Mouse (Mus musculus) E14TG2a.4 (cell line): Measurements from ENCODE around the gene Nfe2l2.

Source experiments
- H3K27me3 ChIP-seq: 2 replicates; pipeline ENCODE4 v1.6.1; 2014; ENCODE audit warnings: low read length, control low read depth; ENCODE audit not compliant: insufficient read depth
- H3K36me3 ChIP-seq: 2 replicates; pipeline ENCODE4 v1.6.1; 2014; ENCODE audit warnings: low read length, control low read depth; ENCODE audit not compliant: insufficient read depth
- H3K4me1 ChIP-seq: replicated peaks from 2 replicates; pipeline ENCODE4 v1.6.1; 2014; ENCODE audit warnings: low read depth, low read length, control low read depth
- H3K4me3 ChIP-seq: replicated peaks from 2 replicates; pipeline ENCODE4 v1.5.1; 2014; ENCODE audit warnings: mild to moderate bottlenecking, low read length
- H3K9me3 ChIP-seq: 2 replicates; pipeline ENCODE4 v1.6.1; 2014; ENCODE audit warnings: low read length, control low read depth
- CTCF ChIP-seq: conservative IDR thresholded peaks from 2 replicates; pipeline ENCODE4 v1.5.1; 2014; ENCODE audit warnings: low read length
- NANOG ChIP-seq: IDR thresholded peaks from 2 replicates; pipeline ENCODE4 v1.6.1; 2014; ENCODE audit warnings: borderline replicate concordance, low read length, mixed read lengths
- POU5F1 ChIP-seq: IDR thresholded peaks from 2 replicates; pipeline ENCODE4 v1.6.1; 2014; ENCODE audit warnings: low read length, borderline replicate concordance

The Nfe2l2 gene

DNA sequence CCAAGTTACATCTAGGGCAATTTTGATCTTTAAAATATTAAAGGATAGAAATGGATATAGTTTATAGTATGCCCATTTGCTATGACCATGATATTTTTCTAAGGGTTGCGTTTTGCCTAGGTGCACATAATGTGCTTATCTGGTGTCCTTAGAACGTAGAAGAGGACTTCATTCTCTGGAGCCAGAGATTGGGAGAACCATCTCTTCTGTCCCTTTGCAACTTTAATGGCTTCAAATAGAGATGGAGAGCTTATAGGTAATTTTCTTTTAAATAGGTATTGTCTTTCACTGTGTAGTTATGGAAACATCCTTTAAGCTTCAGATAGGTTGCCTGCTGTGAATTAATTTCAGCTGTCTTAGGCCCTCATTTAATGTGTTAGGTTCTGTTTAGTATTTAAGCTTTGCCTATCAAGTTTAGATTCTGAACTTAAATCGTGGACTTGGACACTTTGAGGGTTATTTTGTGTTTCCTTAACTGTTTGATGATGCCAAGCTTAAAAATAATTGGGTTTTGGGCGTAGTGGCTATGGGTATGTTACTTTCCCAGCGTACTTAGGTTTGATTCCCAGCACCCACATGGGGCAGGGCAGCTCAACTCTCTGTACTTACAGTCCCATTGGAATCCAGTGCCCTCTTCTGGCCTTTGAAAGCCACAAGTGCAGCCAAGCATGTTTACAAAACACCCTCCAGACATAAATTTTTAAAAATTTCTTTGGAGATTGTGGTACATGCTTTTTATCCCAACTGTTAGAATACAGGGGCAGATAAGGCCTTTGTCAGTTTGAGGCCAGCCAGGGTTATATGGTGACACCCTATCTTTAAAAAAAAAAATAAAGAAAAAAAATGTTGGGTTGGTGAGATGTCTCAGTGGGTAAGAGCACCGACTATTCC, 33.8 kb downstream of the Nfe2l2 start:
- Histone ChIP-seq H3K9me3 (no peaks in the 10 kb centered on the region), H3K36me3 (peaks cover 17% of the 10 kb centered on the region), H3K27me3 (no peaks in the 10 kb centered on the region), H3K4me3 (no peak overlapping the region), H3K4me1 (peaks cover 21% of the 10 kb centered on the region)
- TF ChIP-seq CTCF: no peak
- no peak for TF ChIP-seq NANOG
- no peak for TF ChIP-seq POU5F1

DNA sequence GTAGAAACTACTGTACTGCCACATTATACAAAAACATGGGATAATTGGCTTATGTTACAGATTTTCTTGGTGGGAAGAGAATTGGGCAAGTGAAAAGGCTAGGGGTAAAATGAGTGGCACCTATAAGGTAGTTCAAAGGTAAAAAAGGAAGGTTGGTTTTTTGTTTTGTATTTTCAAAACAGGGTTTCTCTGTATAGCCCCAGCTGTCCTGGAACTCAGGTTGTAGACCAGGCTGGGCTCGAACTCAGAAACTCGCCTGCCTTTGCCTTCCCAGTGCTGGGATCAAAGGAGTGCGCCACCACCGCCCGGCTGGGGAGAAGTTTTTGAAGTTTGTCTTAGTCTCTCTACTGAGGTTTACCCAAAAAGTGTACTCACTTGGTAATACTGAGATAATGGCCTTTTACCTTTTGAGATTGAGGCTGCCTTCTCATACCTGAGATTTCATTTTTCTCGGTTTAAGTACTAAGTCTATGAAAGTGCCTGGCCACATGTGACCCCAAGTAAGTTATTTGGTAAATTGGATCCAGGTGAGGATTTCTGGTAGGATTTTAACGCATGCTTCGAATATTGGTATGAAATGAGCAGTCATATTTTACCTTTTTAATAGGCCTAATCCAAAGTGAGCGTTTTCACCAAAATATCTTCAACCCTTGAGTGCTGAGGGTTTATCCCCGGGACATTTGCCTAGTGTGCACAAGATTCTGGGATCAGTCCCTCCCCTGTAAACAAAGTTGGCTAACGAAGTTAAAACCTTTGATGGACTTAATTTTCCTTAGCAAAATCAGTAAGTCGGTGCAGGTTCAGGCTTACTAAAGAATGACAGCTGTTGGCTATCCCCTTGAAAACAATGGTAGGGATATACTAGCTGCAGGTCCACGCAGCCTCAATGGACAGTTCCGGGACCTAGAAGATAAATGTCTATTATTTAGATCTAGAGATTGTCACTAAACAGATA, 34.7 kb downstream of the Nfe2l2 start:
- Histone ChIP-seq H3K27me3 (no peaks in the 10 kb centered on the region), H3K4me1 (peaks cover 22% of the 10 kb centered on the region), H3K9me3 (no peaks in the 10 kb centered on the region), H3K4me3 (no peak overlapping the region), H3K36me3 (peaks cover 14% of the 10 kb centered on the region)
- TF ChIP-seq CTCF: no peak
- no peak for TF ChIP-seq NANOG
- no peak for TF ChIP-seq POU5F1

DNA sequence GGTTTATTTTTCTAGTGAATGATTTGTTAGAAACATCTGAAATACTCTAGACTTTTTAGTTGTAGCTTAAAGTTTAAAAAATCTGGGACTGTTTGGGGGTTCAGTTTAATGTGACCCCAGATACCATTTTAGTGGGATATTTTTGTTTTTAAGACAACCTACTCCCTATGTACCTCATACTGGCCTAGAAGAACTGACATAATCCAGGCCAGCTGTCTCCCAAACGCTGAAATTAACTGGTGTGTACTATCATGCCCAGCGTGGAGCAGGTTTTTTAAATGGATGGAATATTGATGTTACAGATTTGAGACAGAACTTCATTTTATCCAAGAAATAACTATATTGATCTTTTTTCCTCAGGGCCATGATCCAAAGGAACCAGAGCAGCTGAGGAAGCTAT, 43.3 kb downstream of the Nfe2l2 start:
- H3K4me1 ChIP-seq: peaks cover 51% of the 10 kb centered on the region
- peak overlapping the region; percentile 95 for H3K4me3 ChIP-seq
- no peaks in the 10 kb centered on the region for H3K27me3 ChIP-seq
- H3K36me3 ChIP-seq: peaks cover 55% of the 10 kb centered on the region
- H3K9me3 ChIP-seq: no peaks in the 10 kb centered on the region
- no peak for TF ChIP-seq POU5F1
- no peak for TF ChIP-seq NANOG

DNA sequence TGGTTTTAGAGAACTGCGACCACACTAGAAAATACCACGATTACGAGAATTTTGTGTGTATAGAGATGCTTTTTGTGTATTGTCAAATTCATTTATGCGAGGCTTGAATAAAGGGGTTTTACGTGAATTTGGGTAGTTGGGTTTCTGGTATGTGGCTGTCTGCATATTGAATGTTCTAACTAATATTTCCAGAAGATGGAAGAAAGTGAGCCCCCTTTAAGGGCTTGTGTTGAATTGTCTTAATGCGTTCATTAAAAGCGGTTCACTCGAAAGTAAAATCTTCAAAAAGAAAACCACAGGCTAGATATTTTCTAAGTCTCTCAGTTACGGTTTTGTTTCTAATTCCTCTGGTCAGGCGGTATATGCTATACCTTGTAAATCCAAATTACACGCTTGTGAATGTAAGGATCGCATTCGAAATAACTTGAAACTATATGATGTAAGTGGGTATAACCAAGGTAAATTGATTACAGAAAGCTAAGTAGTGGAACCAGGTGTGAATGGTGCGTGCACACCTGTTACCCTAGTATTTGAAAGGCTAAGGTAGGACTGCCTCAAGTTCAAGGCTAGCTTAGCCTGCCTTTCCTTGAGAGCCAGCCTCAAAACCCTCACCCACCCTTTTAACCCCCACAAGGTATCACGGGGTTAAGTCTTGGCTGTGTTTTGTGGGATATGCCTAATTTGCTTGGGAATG, 44.0 kb downstream of the Nfe2l2 start:
- Histone ChIP-seq H3K36me3 (peaks cover 54% of the 10 kb centered on the region), H3K9me3 (no peaks in the 10 kb centered on the region), H3K27me3 (no peaks in the 10 kb centered on the region), H3K4me3 (peak overlapping the region; percentile 95), H3K4me1 (peaks cover 58% of the 10 kb centered on the region)
- no peak for TF ChIP-seq NANOG
- no peak for TF ChIP-seq CTCF
- no peak for TF ChIP-seq POU5F1

DNA sequence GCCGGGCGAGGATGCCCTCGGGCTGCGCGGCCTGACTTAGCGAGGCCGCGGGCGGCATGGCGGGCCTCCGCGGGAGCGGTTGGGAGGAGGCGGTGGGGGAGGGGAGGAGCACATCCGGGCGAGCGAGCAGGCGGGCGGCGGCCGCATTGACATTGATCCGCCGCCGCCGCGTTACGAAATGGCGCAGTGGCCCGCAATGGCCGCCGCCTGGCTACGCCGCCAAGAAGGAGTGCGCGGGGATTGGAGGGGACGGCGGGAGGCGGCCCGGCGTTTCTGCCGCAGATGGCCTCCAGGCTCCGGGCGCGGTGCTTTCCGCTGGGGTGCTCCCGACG, 44.8 kb downstream of the Nfe2l2 start:
- H3K4me1 ChIP-seq: peaks cover 62% of the 10 kb centered on the region
- TF ChIP-seq CTCF: no peak
- TF ChIP-seq POU5F1: no peak
- no peak for TF ChIP-seq NANOG
- no peaks in the 10 kb centered on the region for H3K9me3 ChIP-seq
- H3K4me3 ChIP-seq: peak overlapping the region; percentile 95
- peaks cover 48% of the 10 kb centered on the region for H3K36me3 ChIP-seq
- H3K27me3 ChIP-seq: no peaks in the 10 kb centered on the region

DNA sequence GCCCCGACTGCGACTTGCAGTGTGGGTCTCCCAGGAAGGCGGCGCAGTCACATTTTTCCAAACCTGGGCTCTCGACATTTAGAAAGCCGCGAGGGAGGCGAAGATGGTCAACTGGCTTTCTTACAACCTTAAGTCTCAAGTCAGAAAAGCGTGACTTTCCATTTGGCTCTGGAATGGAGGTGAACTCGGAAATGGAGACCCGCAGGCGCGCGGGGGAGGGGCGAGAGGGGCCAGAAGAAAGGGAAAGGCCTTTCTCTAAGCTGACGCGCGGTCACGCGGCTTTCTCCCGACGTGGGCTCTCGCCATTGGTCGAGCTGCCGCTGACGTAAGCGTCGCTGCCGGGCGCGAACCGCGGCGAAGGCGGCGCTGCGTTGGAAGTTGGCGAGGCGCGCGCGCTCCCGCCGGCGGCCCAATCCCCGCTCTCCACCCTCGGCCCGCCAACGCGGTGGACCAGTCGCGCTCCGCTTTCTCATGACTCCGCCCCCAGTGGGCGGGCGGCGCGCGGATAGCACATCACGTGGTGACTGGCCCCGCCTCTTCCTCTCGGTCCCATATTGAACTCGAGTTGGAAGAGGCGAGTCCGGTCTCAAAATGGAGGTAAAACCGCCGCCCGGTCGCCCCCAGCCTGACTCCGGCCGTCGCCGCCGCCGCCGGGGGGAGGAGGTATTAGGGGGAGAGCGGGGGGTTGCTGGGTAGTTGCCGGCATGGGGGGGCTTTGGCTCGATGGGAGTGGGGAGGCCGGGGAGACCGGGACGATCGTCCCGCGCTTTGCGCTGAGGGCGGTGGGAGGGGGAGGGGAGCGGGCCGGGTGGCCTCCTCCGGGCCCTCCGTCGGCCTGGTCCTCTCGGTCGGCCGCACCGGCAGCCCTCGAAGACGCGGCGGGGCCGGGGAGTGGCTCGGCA, 45.5 kb downstream of the Nfe2l2 start, which contains the start of gene Hnrnpa3:
TSS of gene Hnrnpa3 (plus strand) at position 535 of the 902 bp plus-strand sequence.
- H3K4me1 ChIP-seq: peaks cover 58% of the 10 kb centered on the region
- peak within 1 kb of the TSS; percentile 95 for H3K4me3 ChIP-seq
- TF ChIP-seq CTCF: no peak
- no peak for TF ChIP-seq NANOG
- no peak for TF ChIP-seq POU5F1
- peaks cover 42% of the 10 kb centered on the region for H3K36me3 ChIP-seq
- H3K9me3 ChIP-seq: no peaks in the 10 kb centered on the region
- no peaks in the 10 kb centered on the region for H3K27me3 ChIP-seq

DNA sequence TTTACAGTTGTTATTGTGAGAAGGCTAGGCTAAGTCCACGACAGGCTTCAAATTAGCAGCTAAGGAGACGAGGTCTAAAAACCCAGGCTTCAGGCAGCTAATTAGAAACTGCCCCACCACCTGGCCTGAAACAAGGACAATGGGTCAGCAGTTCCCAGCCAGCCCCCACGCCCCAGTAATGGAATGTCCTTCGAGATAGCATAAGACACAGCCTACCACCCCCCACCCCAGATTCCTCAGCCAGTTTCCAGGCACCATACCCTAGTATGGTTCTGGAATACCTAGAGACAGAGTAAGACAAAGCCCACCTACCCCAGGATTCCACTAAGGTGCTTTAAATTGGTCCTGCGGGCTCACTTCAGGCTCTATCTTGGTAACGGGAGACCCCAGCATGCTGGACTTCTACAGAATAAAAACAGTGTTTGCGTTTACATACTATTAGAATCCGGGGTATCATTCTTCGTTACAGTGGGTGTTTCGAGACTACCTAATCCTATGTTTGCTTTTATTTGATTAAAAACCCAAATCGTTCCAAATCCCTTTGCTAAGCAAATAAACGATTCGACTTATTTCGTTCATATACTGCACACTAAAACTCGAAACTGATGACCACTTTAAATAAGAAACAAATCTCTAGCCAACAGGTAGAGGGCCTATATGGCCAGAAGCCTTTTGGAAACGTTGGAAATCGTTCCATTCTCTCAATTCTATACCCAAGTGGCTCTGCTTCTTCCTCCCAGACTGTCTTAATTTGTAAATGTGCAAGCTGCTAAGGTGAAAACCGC, 46.3 kb downstream of the Nfe2l2 start:
- Histone ChIP-seq H3K9me3 (no peaks in the 10 kb centered on the region), H3K36me3 (peaks cover 33% of the 10 kb centered on the region), H3K27me3 (no peaks in the 10 kb centered on the region), H3K4me3 (peak overlapping the region; percentile 88), H3K4me1 (peaks cover 51% of the 10 kb centered on the region)
- TF ChIP-seq NANOG (no peak), CTCF (no peak), POU5F1 (no peak)
